Mouse (Mus musculus) megakaryocyte, adult 5-6 weeks (primary cell): ENCODE measurements around the gene Pglyrp1. TPM values are rescaled to one million over a fixed set of nuclear protein-coding genes. Genes with fewer than 3 reads are reported as not detected.

ENCODE experiments used
- ATAC-seq: 2 replicates; pipeline ENCODE4 v1.8.0; 2016; ENCODE audit warnings: mild to moderate bottlenecking, inconsistent platforms; ENCODE audit not compliant: poor library complexity, severe bottlenecking
- total RNA-seq, 2 experiments: library from RNA; stranded (forward) in 1 of 2; stranded (reverse) in 1 of 2; fragments of 153-499, 151-499 nt in 1 of 2; fragments of 221-1000, 200-1000 nt in 1 of 2; gene quantifications; 2 replicates each; pipeline versions ENCODE4 v1.2.3 to v1.2.4; 2015 to 2017

Pglyrp1 gene
- total RNA-seq, 2 experiments from 2014 or later: 78.5 to 492 TPM

DNA sequence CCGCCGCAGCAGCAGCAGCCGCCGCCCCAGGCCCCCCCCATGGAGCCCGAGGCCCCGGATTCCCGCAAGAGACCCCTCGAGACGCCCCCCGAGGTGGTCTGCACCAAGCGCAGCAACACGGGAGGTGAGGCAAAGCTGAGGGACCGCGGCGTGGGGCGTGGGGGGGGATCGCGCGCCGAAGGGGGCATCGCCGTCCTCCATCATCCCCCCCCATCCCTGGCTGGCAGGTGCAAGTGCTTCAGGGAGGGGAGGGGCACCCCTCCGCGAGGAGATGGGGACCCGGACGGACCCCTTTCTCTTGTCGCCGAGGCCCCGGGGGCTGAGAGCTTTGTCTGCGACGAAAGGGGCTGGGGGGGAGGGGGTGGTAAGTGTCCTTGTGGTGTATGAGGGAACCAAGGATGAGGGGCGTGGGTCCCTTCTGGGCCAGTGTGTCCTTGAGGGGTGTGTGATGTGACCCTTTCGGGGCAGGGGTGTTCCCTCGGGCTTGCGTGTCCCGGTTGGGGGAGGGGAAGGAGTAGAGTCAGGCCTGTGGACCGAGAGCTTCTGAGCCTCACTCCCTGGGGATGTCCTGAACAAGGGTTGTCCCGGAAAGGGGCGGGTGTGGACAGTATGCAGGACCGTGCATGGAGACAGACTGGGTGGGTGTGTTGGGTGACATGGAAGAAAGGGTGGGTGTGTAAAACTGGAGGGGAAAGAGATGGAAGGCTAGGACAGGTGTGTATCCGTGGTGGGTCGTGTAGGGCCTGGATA lies 55.1 kb downstream of the Pglyrp1 start:
- no peak for ATAC-seq

DNA sequence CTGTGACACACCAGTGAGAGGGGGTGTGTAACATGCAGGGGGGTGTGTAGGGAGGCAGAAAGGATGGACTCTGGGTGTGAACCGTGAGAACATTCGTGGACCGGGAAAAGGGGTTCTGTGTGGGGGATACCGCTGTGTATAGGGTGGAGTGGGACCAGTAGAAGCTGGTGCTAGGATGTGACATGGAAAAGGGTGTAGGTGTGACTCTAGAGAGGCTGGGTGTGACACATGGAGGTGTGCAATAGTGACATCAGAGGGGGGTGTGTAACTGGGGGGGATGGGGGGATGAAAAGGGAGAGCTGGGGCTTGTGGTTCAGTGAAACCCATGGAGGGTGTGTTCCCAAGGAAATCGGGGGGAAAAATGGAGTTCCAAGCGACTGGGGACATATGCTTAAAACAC lies 55.8 kb downstream of the Pglyrp1 start:
- ATAC-seq: no peak

GRCm38 (mm10) chr7:18927759-18928158 lies 56.6 kb downstream of the Pglyrp1 start:
- ATAC-seq: no peak

Other genes with a start within 250 kb of the Pglyrp1 start
- gene Psg21, start 214.6 kb upstream of the Pglyrp1 start, total RNA-seq (2015): not detected in 2 replicates
- gene Psg21, start 214.6 kb upstream of the Pglyrp1 start, total RNA-seq (2017): not detected in 2 replicates
- gene Psg20, start 185.1 kb upstream of the Pglyrp1 start, total RNA-seq (2015): not detected in 2 replicates
- gene Psg20, start 185.1 kb upstream of the Pglyrp1 start, total RNA-seq (2017): not detected in 2 replicates
- not detected in 2 replicates for gene Psg22, start 153.2 kb upstream of the Pglyrp1 start, total RNA-seq (2015)
- gene Psg22, start 153.2 kb upstream of the Pglyrp1 start, total RNA-seq (2017): not detected in 2 replicates
- not detected in 2 replicates for gene Psg19, start 72.8 kb upstream of the Pglyrp1 start, total RNA-seq (2015)
- not detected in 2 replicates for gene Psg19, start 72.8 kb upstream of the Pglyrp1 start, total RNA-seq (2017)
- gene Psg17, start 49.7 kb upstream of the Pglyrp1 start, total RNA-seq (2015): not detected in 2 replicates
- not detected in 2 replicates for gene Psg17, start 49.7 kb upstream of the Pglyrp1 start, total RNA-seq (2017)
- gene Mill2, start 31.4 kb upstream of the Pglyrp1 start, total RNA-seq (2015): not detected in 2 replicates
- gene Mill2, start 31.4 kb upstream of the Pglyrp1 start, total RNA-seq (2017): 0.08 TPM in 1 of 2 replicates, not detected in the other
- gene Ccdc61, start 39.1 kb downstream of the Pglyrp1 start, total RNA-seq (2015): 12.9 and 15.3 TPM in 2 replicates
- gene Ccdc61, start 39.1 kb downstream of the Pglyrp1 start, total RNA-seq (2017): 8.9 and 12.2 TPM in 2 replicates
- not detected in 2 replicates for gene Nova2, start 54.6 kb downstream of the Pglyrp1 start, total RNA-seq (2015)
- not detected in 2 replicates for gene Nova2, start 54.6 kb downstream of the Pglyrp1 start, total RNA-seq (2017)
- not detected in 2 replicates for gene Nanos2, start 116.1 kb downstream of the Pglyrp1 start, total RNA-seq (2015)
- not detected in 2 replicates for gene Nanos2, start 116.1 kb downstream of the Pglyrp1 start, total RNA-seq (2017)
- gene Mypop, start 119.9 kb downstream of the Pglyrp1 start, total RNA-seq (2015): 0.25 TPM in 1 of 2 replicates, not detected in the other
- gene Mypop, start 119.9 kb downstream of the Pglyrp1 start, total RNA-seq (2017): 0.15 and 0.24 TPM in 2 replicates
- gene Irf2bp1, start 132.7 kb downstream of the Pglyrp1 start, total RNA-seq (2015): 11.4 and 14.5 TPM in 2 replicates
- gene Irf2bp1, start 132.7 kb downstream of the Pglyrp1 start, total RNA-seq (2017): 6.9 and 8.2 TPM in 2 replicates
- not detected in 2 replicates for gene Foxa3, start 152.2 kb downstream of the Pglyrp1 start, total RNA-seq (2015)
- not detected in 2 replicates for gene Foxa3, start 152.2 kb downstream of the Pglyrp1 start, total RNA-seq (2017)
- 48.4 and 54.7 TPM in 2 replicates for gene Sympk, start 153.0 kb downstream of the Pglyrp1 start, total RNA-seq (2015)
- 26.6 and 30.4 TPM in 2 replicates for gene Sympk, start 153.0 kb downstream of the Pglyrp1 start, total RNA-seq (2017)
- gene Rsph6a, start 183.4 kb downstream of the Pglyrp1 start, total RNA-seq (2015): not detected in 2 replicates
- not detected in 2 replicates for gene Rsph6a, start 183.4 kb downstream of the Pglyrp1 start, total RNA-seq (2017)
- gene Dmwd, start 204.9 kb downstream of the Pglyrp1 start, total RNA-seq (2015): 4.1 and 6.2 TPM in 2 replicates
- gene Dmwd, start 204.9 kb downstream of the Pglyrp1 start, total RNA-seq (2017): 1.0 and 1.3 TPM in 2 replicates
- gene Dmpk, start 212.5 kb downstream of the Pglyrp1 start, total RNA-seq (2015): 2.2 and 5.4 TPM in 2 replicates
- gene Dmpk, start 212.5 kb downstream of the Pglyrp1 start, total RNA-seq (2017): 2.7 and 3.1 TPM in 2 replicates
- gene Six5, start 223.3 kb downstream of the Pglyrp1 start, total RNA-seq (2015): 0.18 TPM in 1 of 2 replicates, not detected in the other
- 0.04 and 0.07 TPM in 2 replicates for gene Six5, start 223.3 kb downstream of the Pglyrp1 start, total RNA-seq (2017)
- gene Gm4969, start 247.0 kb downstream of the Pglyrp1 start, total RNA-seq (2015): 0.05 TPM in 1 of 2 replicates, not detected in the other
- gene Gm4969, start 247.0 kb downstream of the Pglyrp1 start, total RNA-seq (2017): 0.29 TPM in 1 of 2 replicates, not detected in the other
- 1.5 and 1.9 TPM in 2 replicates for gene Fbxo46, start 248.5 kb downstream of the Pglyrp1 start, total RNA-seq (2015)
- 6.5 and 6.9 TPM in 2 replicates for gene Fbxo46, start 248.5 kb downstream of the Pglyrp1 start, total RNA-seq (2017)